Mouse (Mus musculus) liver, embryonic 14.5 days (tissue): ENCODE data around the gene Fam129a. TPM values are rescaled to one million over a fixed set of nuclear protein-coding genes. Genes with fewer than 3 reads are reported as not detected.

Source experiments
- ATAC-seq: fragments of 200-750 bp; cut with Nextera tagmentation; 2 replicates; pipeline ENCODE4 v1.8.0; 2017; ENCODE audit warnings: moderate number of reproducible peaks, mild to moderate bottlenecking, moderate library complexity; ENCODE audit not compliant: insufficient read depth
- DNase-seq, 3 experiments: peaks; one replicate each; pipeline ENCODE4 v3.0.0-alpha.2; 2012 to 2013; ENCODE audit warnings: low read depth in 3 of 3, low spot score in 3 of 3
- H3K27ac ChIP-seq: fragments of 300-500 bp; sonication (generic); 2 replicates; pipeline ENCODE4 v1.5.1; 2014; ENCODE audit warnings: moderate library complexity, mild to moderate bottlenecking, control low read depth, inconsistent platforms
- H3K27me3 ChIP-seq: fragments of 300-500 bp; sonication (generic); 2 replicates; pipeline ENCODE4 v1.6.1; 2014; ENCODE audit warnings: mild to moderate bottlenecking, low read length, moderate library complexity; ENCODE audit not compliant: control insufficient read depth, insufficient read depth
- H3K36me3 ChIP-seq: fragments of 300-500 bp; sonication (generic); replicated peaks from 2 replicates; pipeline ENCODE4 v1.6.1; 2014; ENCODE audit warnings: low read depth; ENCODE audit not compliant: control insufficient read depth, insufficient read depth
- H3K4me1 ChIP-seq, 2 experiments: fragments of 200-500 bp in 1 of 2; fragments of 300-500 bp in 1 of 2; sonication (generic) in 1 of 2; replicated peaks; 2 replicates each; pipeline ENCODE4 v1.6.1; 2012 to 2014; ENCODE audit warnings: antibody characterized with exemption in 1 of 2, inconsistent platforms in 1 of 2, low read length in 1 of 2; ENCODE audit not compliant: control insufficient read depth in 2 of 2, insufficient read depth in 2 of 2
- H3K4me2 ChIP-seq: fragments of 300-500 bp; sonication (generic); 2 replicates; pipeline ENCODE4 v1.6.1; 2014; ENCODE audit warnings: low read depth, mild to moderate bottlenecking, control low read depth, moderate library complexity
- H3K4me3 ChIP-seq, 2 experiments: fragments of 200-500 bp in 1 of 2; fragments of 300-500 bp in 1 of 2; sonication (generic) in 1 of 2; 2 replicates each; pipeline ENCODE4 v1.5.1; 2012 to 2014; ENCODE audit warnings: low read depth in 2 of 2, low read length in 2 of 2, mild to moderate bottlenecking in 2 of 2, control low read depth in 1 of 2, inconsistent platforms in 1 of 2, moderate library complexity in 1 of 2; ENCODE audit not compliant: insufficient read depth in 1 of 2
- H3K9ac ChIP-seq: fragments of 300-500 bp; sonication (generic); replicated peaks from 2 replicates; pipeline ENCODE4 v1.6.1; 2014; ENCODE audit warnings: mild to moderate bottlenecking, control low read depth, moderate library complexity
- H3K9me3 ChIP-seq: fragments of 300-500 bp; sonication (generic); 2 replicates; pipeline ENCODE4 v1.6.1; 2016; ENCODE audit warnings: low read length, mixed read lengths; ENCODE audit not compliant: control insufficient read depth
- CTCF ChIP-seq: IDR thresholded peaks from 2 replicates; pipeline ENCODE4 v1.5.1; 2016; ENCODE audit warnings: antibody characterized with exemption, low read depth, control low read depth
- EP300 ChIP-seq: IDR thresholded peaks from 2 replicates; pipeline ENCODE4 v1.6.1; 2016; ENCODE audit warnings: antibody characterized with exemption, low read depth
- WGBS: fragments of 180-500 bp; shearing (Covaris S2); extraction: QIAGEN DNeasy Blood & Tissue Kit; methylation state at CpG from one replicate; pipeline ENCODE4 v1.1.7; 2014; ENCODE audit not compliant: insufficient replicate concordance; 5-methylcytosine and 5-hydroxymethylcytosine counted together
- polyA plus RNA-seq, 2 experiments: library from polyadenylated mRNA; depleted of rRNA in 1 of 2; stranded (reverse) in 1 of 2; unstranded in 1 of 2; fragments of >200 nt; fragmentation: Nextera tagmentation in 1 of 2; extraction: Ambion mirVana in 1 of 2; gene quantifications; 2 replicates each; pipeline versions ENCODE4 v1.2.1 to v1.2.3; 2012 to 2014

Fam129a gene
- polyA plus RNA-seq, 2 experiments = 1.5 to 3.4 TPM

- Histone ChIP-seq H3K4me3 (no peak overlapping the region), H3K4me2 (no peak overlapping the region), H3K27ac (no peak overlapping the region), H3K36me3 (no peaks in the 10 kb centered on the region), H3K9ac (no peak overlapping the region), H3K9me3 (no peaks in the 10 kb centered on the region), H3K4me1 (peaks cover 0 to 7% of the 10 kb centered on the region in 2 experiments; a peak in 2 of 4 replicates), H3K27me3 (no peaks in the 10 kb centered on the region)
- DNase-seq (no peak), ATAC-seq (no peak)
- WGBS = 65% methylated on average over 3 of the region's 3 CpGs
- no peak for TF ChIP-seq EP300
- no peak for TF ChIP-seq CTCF
Observed at GRCm38 (mm10) chr1:151706397-151706752, 135.4 kb downstream of the Fam129a start.

GRCm38 (mm10) chr1:151708966-151709733, 138.2 kb downstream of the Fam129a start:
- Histone ChIP-seq H3K9ac (no peak overlapping the region), H3K27me3 (no peaks in the 10 kb centered on the region), H3K4me2 (no peak overlapping the region), H3K4me1 (peaks cover 0 to 7% of the 10 kb centered on the region in 2 experiments; a peak in 2 of 4 replicates), H3K27ac (no peak overlapping the region), H3K9me3 (no peaks in the 10 kb centered on the region), H3K4me3 (no peak overlapping the region), H3K36me3 (no peaks in the 10 kb centered on the region)
- no peak for DNase-seq
- WGBS = 41% methylated on average over 13 of the region's 13 CpGs
- no peak for ATAC-seq
- TF ChIP-seq CTCF (no peak), EP300 (no peak)

GRCm38 (mm10) chr1:151709734-151710022, 138.7 kb downstream of the Fam129a start:
- DNase-seq = no peak
- WGBS = 36% methylated on average over 2 of the region's 2 CpGs
- Histone ChIP-seq H3K27me3 (no peaks in the 10 kb centered on the region), H3K9ac (no peak overlapping the region), H3K4me2 (no peak overlapping the region), H3K27ac (no peak overlapping the region), H3K9me3 (no peaks in the 10 kb centered on the region), H3K36me3 (no peaks in the 10 kb centered on the region), H3K4me1 (peaks cover 0 to 7% of the 10 kb centered on the region in 2 experiments; a peak in 2 of 4 replicates), H3K4me3 (no peak overlapping the region)
- no peak for TF ChIP-seq CTCF
- TF ChIP-seq EP300 = no peak
- no peak for ATAC-seq

GRCm38 (mm10) chr1:151710424-151711055, 139.6 kb downstream of the Fam129a start:
- DNase-seq (no peak), ATAC-seq (no peak)
- no peaks in the 10 kb centered on the region for H3K9me3 ChIP-seq

GRCm38 (mm10) chr1:151711062-151711461, 140.1 kb downstream of the Fam129a start:
- Histone ChIP-seq H3K4me3 (no peak overlapping the region), H3K27me3 (no peaks in the 10 kb centered on the region), H3K36me3 (no peaks in the 10 kb centered on the region), H3K4me2 (no peak overlapping the region), H3K27ac (no peak overlapping the region), H3K4me1 (peaks cover 0 to 7% of the 10 kb centered on the region in 2 experiments; a peak in 2 of 4 replicates), H3K9ac (no peak overlapping the region), H3K9me3 (no peaks in the 10 kb centered on the region)
- no peak for DNase-seq
- 60% methylated on average over 7 of the region's 7 CpGs for WGBS
- TF ChIP-seq EP300 = no peak
- no peak for TF ChIP-seq CTCF
- no peak for ATAC-seq

More at GRCm38 (mm10) chr1:151710424-151711055, 139.6 kb downstream of the Fam129a start:
- H3K27ac ChIP-seq = no peak overlapping the region
- H3K27me3 ChIP-seq = no peaks in the 10 kb centered on the region
- no peaks in the 10 kb centered on the region for H3K36me3 ChIP-seq
- H3K4me3 ChIP-seq = no peak overlapping the region
- WGBS = 63% methylated on average over 5 of the region's 5 CpGs
- no peak overlapping the region for H3K9ac ChIP-seq
- TF ChIP-seq EP300 = no peak
- no peak for TF ChIP-seq CTCF
- no peak overlapping the region for H3K4me2 ChIP-seq
- H3K4me1 ChIP-seq = peaks cover 0 to 7% of the 10 kb centered on the region in 2 experiments; a peak in 2 of 4 replicates
